ENCODE assay signal across 22 mouse cellular contexts in genomic region chr2:106529247-106529646, GRCm38 (mm10).
"Had no signal": no experiment of that assay in that cellular context is flagged by ENCODE, and none has a peak within 500 bp of the region (broad histone marks: within the 10 kb centered on the region; RNA-seq: fewer than 3 reads in every experiment).

No protein-coding gene starts in this region.

- H3K4me2 ChIP-seq: heart, embryonic 12.5 days; hindbrain, embryonic 13.5 days; hindbrain, embryonic 15.5 days; limb, embryonic 13.5 days; limb, embryonic 15.5 days; liver, embryonic 12.5 days had no signal

- H3K4me1 ChIP-seq: hindbrain, embryonic 13.5 days; hindbrain, embryonic 15.5 days; liver, embryonic 12.5 days had no signal

- H3K9ac ChIP-seq: forebrain, postnatal 0 days; heart, embryonic 12.5 days; hindbrain, embryonic 13.5 days; hindbrain, embryonic 15.5 days; limb, embryonic 13.5 days; limb, embryonic 15.5 days; liver, embryonic 12.5 days; liver, embryonic 14.5 days had no signal

- ATAC-seq: forebrain, postnatal 0 days; hindbrain, postnatal 0 days; intestine, embryonic 16.5 days; liver, embryonic 12.5 days had no signal

- DNase-seq: forebrain, postnatal 0 days; gastrocnemius, postnatal 14 days; gastrocnemius, postnatal 36 days; heart, adult 18-20 months; heart, postnatal 10 days; heart, postnatal 36 days; kidney, adult 11 months; kidney, adult 8-10 months; kidney, postnatal 36 days; layer of hippocampus, adult 9-11 months; layer of hippocampus, postnatal 36 days; left cerebral cortex, postnatal 4 days had no signal

- H3K4me3 ChIP-seq: heart, embryonic 10.5 days; heart, embryonic 12.5 days; hindbrain, embryonic 13.5 days; hindbrain, embryonic 15.5 days; limb, embryonic 13.5 days; limb, embryonic 15.5 days; liver, embryonic 12.5 days had no signal

- H3K27ac ChIP-seq: heart, embryonic 10.5 days; hindbrain, embryonic 13.5 days; hindbrain, embryonic 15.5 days; hindbrain, postnatal 0 days; limb, embryonic 13.5 days; limb, embryonic 15.5 days; liver, embryonic 12.5 days; liver, embryonic 14.5 days had no signal

- H3K36me3 ChIP-seq: heart, embryonic 10.5 days; heart, embryonic 12.5 days; hindbrain, embryonic 13.5 days; hindbrain, embryonic 15.5 days; limb, embryonic 13.5 days; limb, embryonic 15.5 days; liver, embryonic 12.5 days had no signal

- H3K9me3 ChIP-seq: heart, embryonic 10.5 days; heart, embryonic 12.5 days; hindbrain, embryonic 13.5 days; hindbrain, embryonic 15.5 days; limb, embryonic 13.5 days; limb, embryonic 15.5 days; liver, embryonic 12.5 days had no signal

- H3K27me3 ChIP-seq: heart, embryonic 12.5 days; hindbrain, embryonic 13.5 days; hindbrain, embryonic 15.5 days; limb, embryonic 13.5 days; limb, embryonic 15.5 days; liver, embryonic 12.5 days had no signal
